Mouse (Mus musculus): Measurements from ENCODE around the gene Tmem161a.

DNA sequence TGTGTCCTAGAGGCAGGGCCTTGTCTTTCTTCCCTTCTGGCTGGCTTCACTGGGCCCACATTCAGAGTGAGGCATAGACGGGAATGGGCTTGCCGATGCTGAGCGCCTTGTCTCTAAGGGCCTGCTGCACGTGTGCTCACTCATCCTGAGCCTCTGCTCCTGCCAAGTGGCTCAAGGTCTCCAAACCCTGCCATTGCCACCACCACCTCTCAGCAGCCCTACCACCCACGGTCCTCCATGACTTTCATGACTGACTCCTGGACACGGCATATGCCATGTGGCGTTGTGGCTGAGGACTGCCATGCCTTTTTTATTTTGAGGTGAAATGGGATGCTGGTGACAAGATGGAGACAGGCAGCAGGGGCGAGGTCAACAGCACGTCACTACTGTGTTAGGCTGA is 58.7 kb downstream of the Tmem161a start:
- TF ChIP-seq HCFC1 (IDR thresholded peaks at IDR 0.05; ENCODE audit: borderline replicate concordance, insufficient read depth, low read length) (no peak), ZNF384 (IDR thresholded peaks at IDR 0.05; ENCODE audit: low read depth, low read length) (no peak), CHD2 (IDR thresholded peaks at IDR 0.05; ENCODE audit: low read depth, low read length) (no peak), ZC3H11A (IDR thresholded peaks at IDR 0.05; ENCODE audit: borderline replicate concordance, low read depth, low read length) (no peak)
